Mouse (Mus musculus) macrophage (primary cell): ENCODE measurements around the gene Pdzd2. TPM values are rescaled to one million over a fixed set of nuclear protein-coding genes. Genes with fewer than 3 reads are reported as not detected.

Experiments used
- H3K27ac ChIP-seq: fragments of 350-480 bp; formaldehyde crosslinking; 2 replicates; pipeline ENCODE4 v1.9.0; 2021
- H3K36me3 ChIP-seq: fragments of 350-480 bp; formaldehyde crosslinking; 2 replicates; pipeline ENCODE4 v1.9.0; 2021; ENCODE audit errors: inconsistent target
- H3K4me3 ChIP-seq: fragments of 350-480 bp; formaldehyde crosslinking; 2 replicates; pipeline ENCODE4 v1.9.0; 2021; ENCODE audit errors: inconsistent target
- H3K79me2 ChIP-seq: fragments of 350-480 bp; formaldehyde crosslinking; 2 replicates; pipeline ENCODE4 v1.9.0; 2021; ENCODE audit errors: inconsistent target
- WGBS: methylation state at CpG from one replicate; pipeline ENCODE4 v1.1.7; 2026; ENCODE audit warnings: inconsistent platforms; ENCODE audit not compliant: missing documents; 5-methylcytosine and 5-hydroxymethylcytosine counted together
- polyA plus RNA-seq: library from polyadenylated mRNA; stranded (reverse); fragments of 250-400 nt; gene quantifications from 3 replicates; pipeline ENCODE4 v1.2.4, GENCODE M21; 2018; ENCODE audit warnings: inconsistent platforms
- total RNA-seq, 78 experiments: library from RNA; depleted of rRNA; stranded (reverse); fragments of 250-400 nt; gene quantifications; 1 replicate in 9 of 78; 2 replicates in 24 of 78; 3 replicates in 43 of 78; 4 replicates in 2 of 78; pipeline ENCODE4 v1.2.4; 2018; ENCODE audit warnings: inconsistent platforms in 56 of 78

Pdzd2 gene
- under 1 TPM in 14 of 26 experiments, not detected in 12; 0.06 to 0.66 (median 0.13) TPM for total RNA-seq (2018; cell fraction: chromatin; rRNA removed)
- total RNA-seq (2018; cell fraction: cytosol; rRNA removed) = under 1 TPM in 12 of 26 experiments, not detected in 14; under 0.01 to 0.05 (median under 0.01) TPM
- under 1 TPM in 14 of 26 experiments, not detected in 12; 0.04 to 0.42 (median 0.13) TPM for total RNA-seq (2018; cell fraction: nucleus; rRNA removed)
- polyA plus RNA-seq = not detected in 3 replicates

DNA sequence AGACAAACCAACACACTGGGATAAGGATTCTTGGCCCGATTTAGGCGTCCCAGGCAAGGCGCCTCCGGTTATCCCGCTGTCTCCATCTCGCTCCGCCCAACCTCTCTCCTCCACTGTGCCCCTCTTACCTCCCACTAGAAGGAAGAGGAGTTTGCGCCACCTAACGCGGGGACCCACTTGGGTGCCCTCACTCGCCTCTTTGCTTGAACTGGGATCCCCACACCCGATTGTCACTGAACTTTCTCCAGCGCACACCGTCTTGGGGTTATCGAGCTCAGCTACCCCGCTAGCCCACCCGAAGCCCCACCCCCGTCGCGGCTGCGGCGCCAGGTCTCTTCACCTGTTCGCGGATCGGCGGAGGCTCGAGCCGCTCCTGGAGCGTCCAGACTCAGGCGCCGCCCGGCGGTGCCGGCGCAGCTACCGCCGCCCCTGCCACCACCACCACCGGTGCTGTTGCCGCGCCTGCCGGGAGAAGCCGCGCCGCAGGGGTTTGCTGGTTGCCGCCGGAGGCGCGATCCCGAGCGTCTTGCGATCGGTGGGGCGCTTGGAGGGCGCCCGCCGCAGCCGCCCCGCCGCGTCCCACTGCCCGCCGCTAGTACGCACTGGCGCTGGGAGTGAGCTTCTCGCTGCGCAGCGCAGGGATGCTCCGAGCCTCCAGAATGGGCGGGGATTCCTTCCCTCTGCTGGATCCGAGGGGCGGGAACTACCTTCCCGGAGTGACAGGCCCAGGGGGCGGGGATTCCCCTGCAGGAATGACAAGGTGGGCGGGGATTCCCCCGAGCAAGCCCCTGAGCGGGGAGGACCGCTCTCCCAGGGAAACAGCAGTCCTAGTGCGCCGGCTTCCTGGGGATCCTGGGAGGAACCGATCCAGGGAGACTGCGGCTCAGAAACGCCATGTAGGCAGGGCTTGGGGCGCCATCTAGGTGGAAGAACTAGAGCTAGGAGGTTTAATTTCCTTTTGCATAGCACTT, at the start of gene Pdzd2:
Gene Pdzd2 (minus strand): TSS at position 648 of the 971 bp plus-strand sequence.
- no peak within 1 kb of the TSS for H3K4me3 ChIP-seq
- WGBS = 1% methylated on average over 83 of the region's 83 CpGs
- H3K27ac ChIP-seq = no peak within 1 kb of the TSS
- H3K79me2 ChIP-seq = no peaks in the 10 kb centered on the region
- H3K36me3 ChIP-seq = no peaks in the 10 kb centered on the region

DNA sequence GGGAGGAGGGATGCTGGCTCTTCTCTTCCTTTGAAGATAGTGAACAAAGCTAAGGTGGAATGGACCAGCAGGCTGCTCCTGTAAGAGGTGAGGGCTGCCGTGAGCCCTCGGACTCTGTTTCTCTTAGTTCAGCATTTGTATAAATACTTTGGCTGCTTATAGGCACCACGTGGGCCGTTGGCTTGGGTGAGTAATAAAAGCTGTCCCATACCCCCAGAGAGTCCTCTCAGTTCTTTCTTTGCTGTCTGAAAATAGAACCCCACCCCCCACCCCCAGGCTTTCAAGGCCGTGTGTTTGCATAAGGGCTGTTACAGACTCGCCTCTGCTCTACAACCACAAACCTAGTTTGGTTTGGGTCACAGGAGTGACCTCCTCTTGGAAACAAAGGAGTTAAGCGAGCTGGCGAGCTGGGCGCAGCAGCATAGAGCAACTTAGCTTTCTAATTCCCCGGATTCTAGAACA, 49.7 kb upstream of the Pdzd2 start:
- 61% methylated on average over 10 of the region's 10 CpGs for WGBS
- Histone ChIP-seq H3K4me3 (no peak overlapping the region), H3K36me3 (no peaks in the 10 kb centered on the region), H3K79me2 (no peaks in the 10 kb centered on the region), H3K27ac (no peak overlapping the region)

DNA sequence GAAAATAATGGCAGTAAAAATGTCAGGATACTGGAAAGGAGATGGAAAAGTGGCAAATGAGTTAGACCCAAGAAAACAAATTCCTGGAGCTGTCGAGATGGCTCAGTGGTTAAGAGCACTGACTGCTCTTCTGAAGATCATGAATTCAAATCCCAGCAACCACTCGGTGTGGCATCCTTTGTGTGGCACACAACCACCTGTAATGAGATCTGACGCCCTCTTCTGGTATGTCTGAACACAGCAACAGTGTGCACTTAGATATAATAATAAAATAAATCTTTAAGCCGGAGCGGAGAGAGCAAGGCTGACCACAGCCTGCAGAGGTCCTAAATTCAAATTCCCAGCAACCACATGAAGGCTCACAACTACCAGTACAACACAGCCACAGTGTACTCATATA, 48.8 kb upstream of the Pdzd2 start:
- no peak overlapping the region for H3K27ac ChIP-seq
- no peaks in the 10 kb centered on the region for H3K36me3 ChIP-seq
- no peaks in the 10 kb centered on the region for H3K79me2 ChIP-seq
- H3K4me3 ChIP-seq = no peak overlapping the region
- 68% methylated on average over 5 of the region's 5 CpGs for WGBS

DNA sequence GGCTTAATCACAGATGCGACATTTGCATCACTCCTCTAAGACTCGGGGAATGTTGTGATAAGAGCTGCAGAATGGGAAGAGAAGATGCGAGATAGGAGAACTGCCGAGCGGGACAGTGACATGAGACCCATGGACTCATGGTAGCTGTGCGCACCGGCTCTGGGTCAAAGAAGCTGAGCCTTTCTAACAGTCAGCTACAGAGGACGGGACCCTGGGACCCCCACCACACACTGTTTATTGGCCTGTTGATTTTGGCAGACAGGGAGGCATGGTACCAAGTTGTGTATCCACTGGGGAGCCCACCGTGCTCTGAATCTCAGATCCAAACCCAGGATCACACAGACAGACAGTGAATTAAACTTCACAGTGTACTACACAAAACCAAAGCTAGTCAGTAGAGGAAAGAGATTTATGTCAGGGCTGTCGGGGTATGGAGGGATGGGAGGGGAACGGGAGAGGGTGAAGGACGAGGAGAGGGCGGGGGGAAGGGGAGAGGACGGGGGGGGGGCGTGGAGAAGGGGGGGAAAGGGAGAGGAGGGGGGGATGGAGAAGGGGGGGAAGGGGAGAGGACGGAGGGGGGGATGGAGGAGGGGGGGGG, 42.1 kb upstream of the Pdzd2 start:
- Histone ChIP-seq H3K36me3 (no peaks in the 10 kb centered on the region), H3K4me3 (no peak overlapping the region), H3K79me2 (no peaks in the 10 kb centered on the region), H3K27ac (no peak overlapping the region)
- 87% methylated on average over 8 of the region's 16 CpGs for WGBS

DNA sequence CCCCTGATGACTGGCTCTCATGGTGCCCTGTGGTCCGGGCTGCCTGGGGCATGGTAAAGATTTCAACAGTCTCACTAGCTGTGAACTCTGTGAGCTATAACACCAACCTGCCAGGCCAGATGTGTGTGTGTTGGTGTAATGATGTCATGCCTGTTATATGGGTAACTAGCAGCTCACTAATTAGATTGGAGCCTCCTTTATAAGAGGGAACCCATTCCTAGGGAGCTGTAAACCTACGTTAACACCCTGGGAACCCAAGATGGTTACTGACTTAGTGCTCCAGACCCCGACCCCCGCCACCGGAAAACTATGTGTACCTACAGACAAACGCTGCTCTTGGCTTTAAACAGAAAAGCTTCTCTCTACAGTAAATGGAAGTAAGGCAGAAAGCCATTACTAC, 41.6 kb upstream of the Pdzd2 start:
- WGBS = 89% methylated on average over 5 of the region's 6 CpGs
- H3K27ac ChIP-seq = no peak overlapping the region
- H3K36me3 ChIP-seq = no peaks in the 10 kb centered on the region
- H3K4me3 ChIP-seq = no peak overlapping the region
- no peaks in the 10 kb centered on the region for H3K79me2 ChIP-seq

DNA sequence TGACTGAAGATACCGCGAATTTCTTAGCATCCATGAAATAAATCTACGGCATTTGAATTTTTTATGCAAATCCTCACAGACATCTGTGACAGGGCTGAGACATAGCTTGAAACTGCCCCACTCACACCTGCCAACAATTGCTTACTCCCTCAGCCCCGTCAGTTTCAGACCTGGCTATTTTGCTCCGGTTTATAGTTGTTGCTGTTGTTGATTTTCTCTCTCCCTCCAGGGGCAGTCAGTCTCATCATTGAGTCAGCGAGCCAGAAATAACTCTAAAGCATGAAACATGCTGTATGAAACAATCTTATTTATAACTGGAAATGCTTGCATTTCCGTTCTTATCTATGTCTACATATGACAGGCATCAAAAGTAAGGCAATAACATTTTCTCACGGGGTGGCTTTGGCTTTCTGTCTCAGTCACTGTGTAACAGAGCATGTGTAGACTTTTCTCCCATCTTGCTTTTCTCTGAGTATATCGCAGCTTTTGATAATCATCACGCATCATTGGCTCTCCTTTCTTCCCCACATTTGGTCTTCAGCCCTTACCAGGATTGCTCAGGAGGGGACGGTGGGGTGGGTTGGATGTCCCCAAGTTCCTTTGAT, 34.5 kb upstream of the Pdzd2 start:
- Histone ChIP-seq H3K36me3 (no peaks in the 10 kb centered on the region), H3K4me3 (no peak overlapping the region), H3K79me2 (no peaks in the 10 kb centered on the region), H3K27ac (no peak overlapping the region)
- 88% methylated on average over 11 of the region's 11 CpGs for WGBS

DNA sequence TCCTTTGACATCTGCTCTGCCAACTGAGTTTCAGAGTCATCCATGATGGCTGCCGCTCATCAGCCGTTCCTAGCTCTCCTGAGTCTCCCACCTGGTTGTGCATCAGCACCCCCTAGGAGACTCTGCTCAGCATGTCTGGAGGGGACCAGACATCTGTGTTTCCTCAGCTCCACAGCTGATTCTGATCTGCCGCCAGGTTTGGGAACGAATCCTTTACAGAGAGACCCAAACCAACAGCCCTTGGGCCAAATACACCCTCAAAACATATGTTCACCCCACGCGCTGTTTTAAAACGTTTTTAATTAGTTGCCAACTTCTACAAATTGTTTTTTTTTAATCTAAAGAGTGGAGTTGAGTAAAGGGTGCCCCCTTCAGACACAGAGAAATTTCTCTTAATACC, 31.2 kb upstream of the Pdzd2 start:
- H3K79me2 ChIP-seq = no peaks in the 10 kb centered on the region
- H3K36me3 ChIP-seq = no peaks in the 10 kb centered on the region
- WGBS = 86% methylated on average over 7 of the region's 7 CpGs
- no peak overlapping the region for H3K27ac ChIP-seq
- no peak overlapping the region for H3K4me3 ChIP-seq

DNA sequence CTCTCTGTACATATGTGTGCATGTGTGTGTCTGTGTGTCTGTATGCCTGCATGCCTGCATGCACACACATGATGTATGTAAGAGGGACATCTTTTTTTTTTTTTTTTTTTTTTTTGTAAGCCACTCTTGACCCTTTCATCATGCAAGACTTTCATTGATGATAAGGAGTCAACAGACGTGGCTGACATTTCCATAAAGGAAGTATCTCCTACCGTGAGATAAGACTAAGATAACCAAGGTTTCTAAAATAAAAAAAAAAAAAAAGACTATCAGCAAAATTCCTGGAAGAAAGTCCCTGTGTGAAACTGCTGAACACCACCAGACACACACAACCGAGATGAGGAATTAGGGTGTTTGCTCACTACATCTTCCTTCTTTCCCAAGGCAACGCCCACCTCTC, 27.1 kb upstream of the Pdzd2 start:
- Histone ChIP-seq H3K79me2 (no peaks in the 10 kb centered on the region), H3K4me3 (no peak overlapping the region), H3K27ac (no peak overlapping the region), H3K36me3 (no peaks in the 10 kb centered on the region)
- 65% methylated on average over 4 of the region's 4 CpGs for WGBS

DNA sequence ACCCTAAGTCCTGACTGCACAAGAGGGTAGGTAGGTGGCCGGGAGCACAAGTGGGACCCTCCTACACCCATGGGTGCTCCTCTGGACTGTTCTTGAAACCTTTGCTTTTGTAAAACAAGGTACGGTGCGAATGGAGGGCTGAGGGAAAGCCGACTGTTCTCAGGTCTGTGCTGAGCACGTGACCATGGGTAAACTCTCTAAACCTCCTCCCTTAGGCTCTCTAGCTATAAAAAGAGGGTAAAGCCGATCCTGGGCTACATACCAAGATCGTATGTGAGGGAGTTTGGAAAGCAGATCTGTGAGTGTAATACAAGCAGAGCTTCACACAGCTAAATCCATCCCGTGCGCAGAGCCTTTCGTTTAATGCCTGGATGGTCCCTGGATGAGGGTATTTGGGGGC, 23.4 kb upstream of the Pdzd2 start:
- Histone ChIP-seq H3K27ac (no peak overlapping the region), H3K36me3 (no peaks in the 10 kb centered on the region), H3K79me2 (no peaks in the 10 kb centered on the region), H3K4me3 (no peak overlapping the region)
- WGBS = 69% methylated on average over 10 of the region's 10 CpGs

DNA sequence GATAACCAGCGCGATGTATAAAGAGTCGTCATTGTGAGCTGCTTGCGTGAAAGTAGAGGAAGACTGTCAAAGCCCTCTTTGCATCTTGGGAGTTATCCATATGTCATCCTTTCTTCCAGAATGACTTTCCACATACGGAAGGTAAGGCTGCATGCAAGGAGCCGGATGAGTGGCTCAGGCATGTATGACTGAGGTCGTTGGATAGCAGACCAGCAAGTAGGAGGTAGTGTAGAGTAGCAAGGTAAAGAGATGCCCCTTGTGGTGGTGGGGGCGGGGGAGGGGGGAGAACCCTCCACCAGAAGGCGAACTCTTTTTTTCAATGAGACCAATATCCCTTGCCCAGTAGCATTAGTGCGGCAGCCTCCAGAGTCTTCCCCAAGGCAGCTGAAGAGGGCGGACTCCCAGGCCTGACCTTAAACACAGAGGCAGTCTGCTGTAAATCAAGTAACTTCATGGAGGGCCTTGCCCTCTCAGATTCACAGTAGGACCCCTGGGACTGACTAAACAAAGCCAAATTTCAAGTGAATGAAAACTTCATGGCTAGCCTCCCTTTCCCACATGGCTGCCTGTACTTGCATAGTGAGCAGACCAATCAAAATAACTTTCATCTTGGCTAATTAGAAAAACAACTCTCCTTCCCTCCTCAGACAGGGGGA, 22.7 kb upstream of the Pdzd2 start:
- Histone ChIP-seq H3K79me2 (no peaks in the 10 kb centered on the region), H3K4me3 (no peak overlapping the region)
- WGBS = 88% methylated on average over 11 of the region's 11 CpGs

DNA sequence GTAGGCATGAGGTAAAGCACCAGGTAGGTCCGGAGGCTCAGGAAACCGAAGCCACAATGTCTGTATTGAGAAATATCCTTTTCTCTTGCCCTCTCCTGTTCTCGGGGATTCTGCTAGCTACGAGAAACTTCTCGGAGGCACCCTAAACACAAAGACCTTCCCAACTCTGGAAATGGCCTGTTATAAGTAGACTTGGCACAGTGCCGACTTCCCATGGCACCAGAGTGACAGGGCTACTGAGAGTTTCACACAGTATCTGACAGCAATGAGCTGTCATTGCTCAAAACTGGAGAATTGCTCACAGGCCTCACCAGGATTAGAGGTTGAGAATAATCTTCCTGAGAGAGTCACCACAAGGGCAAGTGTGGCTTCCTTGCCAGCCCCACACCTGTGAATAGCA, 21.0 kb upstream of the Pdzd2 start:
- no peak overlapping the region for H3K4me3 ChIP-seq
- no peaks in the 10 kb centered on the region for H3K36me3 ChIP-seq
- H3K27ac ChIP-seq = no peak overlapping the region
- 75% methylated on average over 6 of the region's 6 CpGs for WGBS
- H3K79me2 ChIP-seq = no peaks in the 10 kb centered on the region

More for the DNA sequence above, 22.7 kb upstream of the Pdzd2 start:
- Histone ChIP-seq H3K27ac (no peak overlapping the region), H3K36me3 (no peaks in the 10 kb centered on the region)

DNA sequence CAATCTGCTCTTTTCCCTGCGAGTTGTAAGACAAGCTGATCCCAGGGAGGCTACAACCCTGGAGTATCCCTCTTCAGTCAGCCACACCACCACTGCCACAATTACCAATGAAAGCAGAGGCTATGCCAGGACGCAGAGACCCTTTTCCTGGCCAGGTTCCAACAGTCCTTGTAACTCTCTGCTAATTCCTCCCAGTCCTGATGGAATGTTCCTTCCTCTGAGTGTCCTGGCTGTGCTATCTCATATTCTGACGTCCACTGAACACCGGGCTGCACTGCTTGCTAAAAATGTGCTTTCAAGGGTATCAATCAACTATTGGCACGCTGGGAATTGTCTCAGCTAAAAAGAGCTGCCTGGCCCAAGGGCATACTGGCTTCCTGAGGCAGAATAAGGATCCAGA, 18.7 kb upstream of the Pdzd2 start:
- H3K27ac ChIP-seq = no peak overlapping the region
- no peak overlapping the region for H3K4me3 ChIP-seq
- WGBS = 89% methylated on average over 5 of the region's 5 CpGs
- H3K79me2 ChIP-seq = no peaks in the 10 kb centered on the region
- no peaks in the 10 kb centered on the region for H3K36me3 ChIP-seq

DNA sequence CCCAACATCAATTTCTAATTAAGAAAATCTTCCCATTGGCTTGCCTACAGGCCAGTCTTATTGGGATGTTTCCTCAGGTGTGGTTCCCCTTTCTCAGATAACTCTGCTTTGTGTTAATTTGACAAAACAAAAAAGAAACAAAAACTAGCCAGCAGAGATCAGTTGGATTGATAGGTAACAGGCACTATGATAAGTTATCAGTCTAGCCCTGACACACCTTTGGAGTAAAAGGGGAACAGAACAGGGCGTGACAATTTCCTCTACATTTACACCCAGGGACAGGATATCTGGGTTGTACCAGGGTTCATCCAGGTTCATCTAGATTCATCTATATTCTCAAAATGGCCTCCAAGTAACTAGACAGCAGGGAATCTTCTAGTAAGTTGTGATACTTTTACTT, 18.0 kb upstream of the Pdzd2 start:
- H3K79me2 ChIP-seq = no peaks in the 10 kb centered on the region
- 79% methylated on average over 1 of the region's 1 CpGs for WGBS

DNA sequence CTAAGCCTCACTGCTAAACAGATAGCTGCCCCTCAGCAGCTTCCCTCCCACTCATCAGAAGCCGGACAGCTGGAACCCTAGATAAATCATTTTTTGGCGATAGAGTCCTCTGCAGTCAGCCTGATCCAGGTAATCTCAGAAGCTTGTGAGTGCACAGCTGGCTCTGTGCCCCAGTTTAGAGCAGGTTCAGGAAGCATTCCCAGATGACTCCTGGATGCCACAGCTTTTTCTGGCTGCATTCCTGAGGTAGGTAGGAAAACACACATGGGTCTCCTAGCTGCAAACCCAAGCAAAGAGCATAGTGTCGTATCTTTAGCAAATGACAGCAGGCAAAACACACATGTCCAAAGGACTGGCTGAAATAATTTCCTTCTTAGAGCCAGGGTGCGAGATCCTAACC, 13.5 kb upstream of the Pdzd2 start:
- H3K27ac ChIP-seq = no peak overlapping the region
- H3K79me2 ChIP-seq = no peaks in the 10 kb centered on the region
- no peaks in the 10 kb centered on the region for H3K36me3 ChIP-seq
- 86% methylated on average over 4 of the region's 4 CpGs for WGBS
- H3K4me3 ChIP-seq = no peak overlapping the region

More for the DNA sequence above, 18.0 kb upstream of the Pdzd2 start:
- no peak overlapping the region for H3K4me3 ChIP-seq
- H3K36me3 ChIP-seq = no peaks in the 10 kb centered on the region
- no peak overlapping the region for H3K27ac ChIP-seq
